Mouse (Mus musculus) spleen, adult 2 months (tissue): ENCODE data around the gene Filip1l.

Experiments used
- CTCF ChIP-seq: fragments of 200-500 bp; IDR thresholded peaks from 2 replicates; pipeline ENCODE4 v1.5.1; 2011; ENCODE audit warnings: mild to moderate bottlenecking, inconsistent platforms; ENCODE audit not compliant: insufficient read depth, insufficient read length, insufficient replicate concordance; ENCODE audit errors: extremely low read depth
- POLR2A ChIP-seq: fragments of 200-500 bp; IDR thresholded peaks from 2 replicates; pipeline ENCODE4 v1.6.1; 2011; ENCODE audit warnings: low read depth, low read length, inconsistent platforms

DNA sequence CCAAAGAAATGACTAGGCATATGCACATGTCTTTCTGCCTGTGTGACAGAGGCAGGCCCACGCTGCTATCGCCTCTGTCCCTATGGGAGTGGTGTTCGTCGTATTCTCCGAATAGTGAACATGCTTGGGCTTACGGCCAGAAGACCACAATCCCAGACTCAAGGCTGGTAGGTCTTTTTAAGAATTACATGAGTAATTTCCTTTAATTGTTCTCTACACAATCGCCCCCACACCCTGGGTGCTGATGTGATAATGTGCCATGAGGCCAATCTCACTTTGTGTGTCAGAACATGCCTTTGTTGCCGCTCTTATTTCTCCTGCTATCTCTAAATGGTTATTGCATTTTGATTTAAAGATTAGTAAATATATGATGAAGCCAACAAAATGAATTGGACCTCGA is 132.4 kb downstream of the Filip1l start:
- TF ChIP-seq CTCF, result no peak
- TF ChIP-seq POLR2A, result no peak
